Mouse (Mus musculus) cerebellum, adult 2 months (tissue): ENCODE measurements around the gene Tmem190. TPM values are rescaled to one million over a fixed set of nuclear protein-coding genes. Genes with fewer than 3 reads are reported as not detected.

ENCODE experiments used
- DNase-seq, 2 experiments: peaks; one replicate each; pipeline ENCODE4 v3.0.0; 2021
- H3K27ac ChIP-seq: fragments of 200-500 bp; 2 replicates; pipeline ENCODE4 v1.5.1; 2012; ENCODE audit warnings: low read length, control low read depth, inconsistent platforms; ENCODE audit not compliant: insufficient read depth
- H3K27me3 ChIP-seq: fragments of 200-500 bp; 2 replicates; pipeline ENCODE4 v1.6.1; 2012; ENCODE audit warnings: inconsistent platforms, mild to moderate bottlenecking, low read length, moderate library complexity; ENCODE audit not compliant: control insufficient read depth, insufficient read depth
- H3K4me1 ChIP-seq: fragments of 200-500 bp; 2 replicates; pipeline ENCODE4 v1.6.1; 2011; ENCODE audit warnings: low read length; ENCODE audit not compliant: control insufficient read depth, insufficient read depth
- H3K4me3 ChIP-seq: fragments of 200-500 bp; replicated peaks from 2 replicates; pipeline ENCODE3; 2011; ENCODE audit warnings: mild to moderate bottlenecking, low read depth, low read length, control low read depth; ENCODE audit not compliant: insufficient read depth
- CTCF ChIP-seq: fragments of 200-500 bp; IDR thresholded peaks from 2 replicates; pipeline ENCODE4 v1.5.1; 2011; ENCODE audit warnings: low read depth, mild to moderate bottlenecking, control low read depth, low read length, moderate library complexity, borderline replicate concordance; ENCODE audit not compliant: insufficient read depth
- POLR2A ChIP-seq: fragments of 200-500 bp; IDR thresholded peaks from 2 replicates; pipeline ENCODE4 v1.6.1; 2011; ENCODE audit warnings: low read length, control low read depth, borderline replicate concordance; ENCODE audit not compliant: insufficient read depth
- WGBS: fragments of 180-500 bp; shearing (Covaris S2); methylation state at CpG from one replicate; pipeline ENCODE4 v1.1.7; 2018; 5-methylcytosine and 5-hydroxymethylcytosine counted together
- polyA plus RNA-seq: library from polyadenylated mRNA; depleted of rRNA; stranded (reverse); fragments of >200 nt; gene quantifications from 2 replicates; pipeline ENCODE4 v1.2.3, GENCODE M21; 2012; rRNA removed

Tmem190 gene
- polyA plus RNA-seq, 1 experiment = not detected

DNA sequence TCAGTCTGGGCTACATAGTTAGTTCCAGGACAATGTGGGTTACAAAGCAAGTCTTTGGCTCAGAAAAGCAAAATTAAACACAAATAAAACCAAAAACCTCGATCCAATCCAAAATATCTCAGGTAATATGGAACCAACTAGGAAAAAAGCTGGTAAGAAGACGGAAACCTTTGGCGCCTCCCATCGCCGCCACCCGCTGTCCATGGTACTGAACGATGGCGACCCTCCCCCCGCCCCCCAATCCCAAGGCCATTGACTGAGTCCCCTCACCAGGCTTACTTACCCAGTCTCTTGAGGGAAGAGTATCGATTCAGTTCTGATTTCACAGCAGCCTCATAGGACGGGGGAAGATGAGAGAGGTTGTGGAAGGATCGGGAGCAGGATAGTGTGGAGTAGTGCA, 47.7 kb downstream of the Tmem190 start:
- Histone ChIP-seq H3K27ac (no peak overlapping the region), H3K4me3 (no peak overlapping the region), H3K27me3 (no peaks in the 10 kb centered on the region), H3K4me1 (no peaks in the 10 kb centered on the region)
- no peak for DNase-seq
- WGBS = 15% methylated on average over 12 of the region's 12 CpGs
- TF ChIP-seq POLR2A (no peak), CTCF (no peak)

Other genes starting within 250 kb of the Tmem190 start
- 16.9 and 19.0 TPM in 2 replicates for gene Syt5, start 235.4 kb upstream of the Tmem190 start, polyA plus RNA-seq
- 1.4 TPM in 2 replicates for gene Ptprh, start 178.9 kb upstream of the Tmem190 start, polyA plus RNA-seq
- 45.2 and 47.9 TPM in 2 replicates for gene Tmem86b, start 151.5 kb upstream of the Tmem190 start, polyA plus RNA-seq
- gene Ppp6r1, start 123.9 kb upstream of the Tmem190 start, polyA plus RNA-seq = 130 and 136 TPM in 2 replicates
- 94.5 and 96.8 TPM in 2 replicates for gene Hspbp1, start 97.9 kb upstream of the Tmem190 start, polyA plus RNA-seq
- 177 and 182 TPM in 2 replicates for gene Brsk1, start 92.3 kb upstream of the Tmem190 start, polyA plus RNA-seq
- gene Tmem150b, start 57.7 kb upstream of the Tmem190 start, polyA plus RNA-seq = not detected in 2 replicates
- 81.5 and 89.6 TPM in 2 replicates for gene Kmt5c, start 42.8 kb upstream of the Tmem190 start, polyA plus RNA-seq
- 41.9 and 44.4 TPM in 2 replicates for gene Cox6b2, start 29.8 kb upstream of the Tmem190 start, polyA plus RNA-seq
- gene Fam71e2, start 11.6 kb upstream of the Tmem190 start, polyA plus RNA-seq = not detected in 2 replicates
- gene Il11, start 78 bp upstream of the Tmem190 start, polyA plus RNA-seq = 1.2 TPM in 2 replicates
- gene Tmem238, start 6.7 kb downstream of the Tmem190 start, polyA plus RNA-seq = 13.2 and 15.6 TPM in 2 replicates
- 268 and 296 TPM in 2 replicates for gene Rpl28, start 9.9 kb downstream of the Tmem190 start, polyA plus RNA-seq
- 179 and 211 TPM in 2 replicates for gene Ube2s, start 29.7 kb downstream of the Tmem190 start, polyA plus RNA-seq
- 21.0 and 22.7 TPM in 2 replicates for gene Shisa7, start 61.8 kb downstream of the Tmem190 start, polyA plus RNA-seq
- gene Isoc2b, start 87.3 kb downstream of the Tmem190 start, polyA plus RNA-seq = 11.1 and 13.6 TPM in 2 replicates
- 17.4 and 17.7 TPM in 2 replicates for gene Isoc2a, start 94.2 kb downstream of the Tmem190 start, polyA plus RNA-seq
- gene Gm36210, start 123.6 kb downstream of the Tmem190 start, polyA plus RNA-seq = 0.59 and 0.61 TPM in 2 replicates
- gene Zfp628, start 132.3 kb downstream of the Tmem190 start, polyA plus RNA-seq = 9.8 and 10.4 TPM in 2 replicates
- 33.5 and 37.5 TPM in 2 replicates for gene Nat14, start 139.1 kb downstream of the Tmem190 start, polyA plus RNA-seq
- gene Ssc5d, start 142.8 kb downstream of the Tmem190 start, polyA plus RNA-seq = 1.9 TPM in 2 replicates
- gene Sbk2, start 181.5 kb downstream of the Tmem190 start, polyA plus RNA-seq = 0.15 and 0.38 TPM in 2 replicates
- 2.6 TPM in 2 replicates for gene Sbk3, start 188.2 kb downstream of the Tmem190 start, polyA plus RNA-seq
- gene Zfp579, start 213.2 kb downstream of the Tmem190 start, polyA plus RNA-seq = 64.8 and 65.2 TPM in 2 replicates
- 14.4 and 14.9 TPM in 2 replicates for gene Zfp524, start 231.5 kb downstream of the Tmem190 start, polyA plus RNA-seq
- gene Fiz1, start 231.8 kb downstream of the Tmem190 start, polyA plus RNA-seq = 28.2 and 29.8 TPM in 2 replicates
- not detected in 2 replicates for gene Gm44973, start 232.6 kb downstream of the Tmem190 start, polyA plus RNA-seq
- gene Zfp865, start 237.4 kb downstream of the Tmem190 start, polyA plus RNA-seq = 30.3 and 33.3 TPM in 2 replicates
- 42.4 and 46.7 TPM in 2 replicates for gene Ccdc106, start 237.6 kb downstream of the Tmem190 start, polyA plus RNA-seq